8 mouse cellular contexts compared by ENCODE assay signal in genomic region chr11:105182461-105182855, GRCm38 (mm10). TPM values are rescaled to one million over a fixed set of nuclear protein-coding genes. Genes with fewer than 3 reads are reported as not detected.
DNase-seq lines count a peak whose midpoint lies in the region; ATAC-seq and TF ChIP-seq lines count a peak whose summit lies in the region.

No protein-coding gene starts in this region.

- intact Hi-C loops in heart, adult 2 months (cut with DNase I) = loop anchor here (5.0 kb wide), 1 partner anchor 55 kb away; the partner anchor contains the start of gene Mettl2

- 0% methylated on average over 4 of the region's 4 CpGs for WGBS in heart, adult 2 months
- 5% methylated on average over 4 of the region's 4 CpGs for WGBS in thymus, adult 2 months
- WGBS in limb, embryonic 14.5 days = 3% methylated on average over 4 of the region's 4 CpGs
- 5% methylated on average over 4 of the region's 4 CpGs for WGBS in stomach, postnatal 0 days

- H3K36me3 ChIP-seq in heart, adult 2 months (ENCODE audit: control insufficient read depth, insufficient read depth, low read length) = peaks cover 21% of the 10 kb centered on the region
- H3K36me3 ChIP-seq in thymus, adult 2 months (ENCODE audit: control insufficient read depth, insufficient read depth, low read length) = peaks cover 7% of the 10 kb centered on the region; the same call in 1 of the 2 replicates
- peaks cover 23% of the 10 kb centered on the region for H3K36me3 ChIP-seq in limb, embryonic 14.5 days (ENCODE audit: control insufficient read depth, insufficient read depth, low read length)
- H3K36me3 ChIP-seq in stomach, postnatal 0 days (ENCODE audit: control insufficient read depth, insufficient read depth, low read length) = peaks cover 7% of the 10 kb centered on the region; the same call in 1 of the 2 replicates

- peak overlapping the region; percentile 94 for H3K27ac ChIP-seq in heart, adult 2 months
- H3K27ac ChIP-seq in thymus, adult 2 months (ENCODE audit: control insufficient read depth, insufficient read depth, low read length) = peak overlapping the region; percentile 29; the same call in 1 of the 2 replicates
- H3K27ac ChIP-seq in limb, embryonic 14.5 days (replicated peaks; ENCODE audit: low read depth, low read length) = peak overlapping the region; percentile 94
- H3K27ac ChIP-seq in stomach, postnatal 0 days (replicated peaks) = peak overlapping the region; percentile 97

- no peaks in the 10 kb centered on the region for H3K9me3 ChIP-seq in limb, embryonic 14.5 days (ENCODE audit: control insufficient read depth, low read length)
- H3K9me3 ChIP-seq in stomach, postnatal 0 days (ENCODE audit: control insufficient read depth, low read length) = no peaks in the 10 kb centered on the region

- peak overlapping the region; percentile 87 for H3K4me3 ChIP-seq in heart, adult 2 months
- peak overlapping the region; percentile 90 for H3K4me3 ChIP-seq in thymus, adult 2 months (ENCODE audit: control insufficient read depth, insufficient read depth, low read length)
- H3K4me3 ChIP-seq in limb, embryonic 14.5 days (replicated peaks; ENCODE audit: low read length) = peak overlapping the region; percentile 94
- H3K4me3 ChIP-seq in stomach, postnatal 0 days (ENCODE audit: low read depth, low read length) = peak overlapping the region; percentile 96

- TF ChIP-seq CTCF in heart, adult 2 months (IDR thresholded peaks at IDR 0.05) = no peak
- no peak; the same call in 1 of the 2 replicates for TF ChIP-seq CTCF in thymus, adult 2 months (IDR thresholded peaks at IDR 0.05; ENCODE audit: borderline replicate concordance, control insufficient read depth, extremely low read depth, insufficient read depth, low read length, poor library complexity)
- TF ChIP-seq CTCF in stomach, postnatal 0 days (IDR thresholded peaks at IDR 0.05; ENCODE audit: low read depth) = no peak

- no peak for ATAC-seq in limb, embryonic 14.5 days (ENCODE audit: low FRiP score, low read depth)
- no peak for ATAC-seq in stomach, postnatal 0 days (ENCODE audit: low FRiP score, low TSS enrichment)

- peak overlapping the region; percentile 66 for H3K4me2 ChIP-seq in limb, embryonic 14.5 days (replicated peaks; ENCODE audit: low read depth, low read length, severe bottlenecking)
- H3K4me2 ChIP-seq in stomach, postnatal 0 days (replicated peaks; ENCODE audit: low read depth) = peak overlapping the region; percentile 85

- no peaks in the 10 kb centered on the region for H3K27me3 ChIP-seq in heart, adult 2 months (ENCODE audit: control insufficient read depth, insufficient read depth, low read length)
- H3K27me3 ChIP-seq in thymus, adult 2 months (ENCODE audit: control insufficient read depth, insufficient read depth, low read length) = no peaks in the 10 kb centered on the region
- no peaks in the 10 kb centered on the region for H3K27me3 ChIP-seq in limb, embryonic 14.5 days (ENCODE audit: control insufficient read depth, insufficient read depth, low read length)
- no peaks in the 10 kb centered on the region for H3K27me3 ChIP-seq in stomach, postnatal 0 days (ENCODE audit: control insufficient read depth, insufficient read depth, low read length)

- peaks cover 3% of the 10 kb centered on the region for H3K79me2 ChIP-seq in heart, adult 2 months (replicated peaks; ENCODE audit: control insufficient read depth, insufficient read depth, low read length)

- no peak for TF ChIP-seq POLR2A in heart, adult 2 months (IDR thresholded peaks at IDR 0.05; ENCODE audit: insufficient read depth, low read depth, low read length)
- no peak for TF ChIP-seq POLR2A in thymus, adult 2 months (IDR thresholded peaks at IDR 0.05; ENCODE audit: control insufficient read depth, extremely low read depth, insufficient read depth, low read length, poor library complexity)
- no peak for TF ChIP-seq POLR2A in limb, embryonic 14.5 days (IDR thresholded peaks at IDR 0.05; ENCODE audit: borderline replicate concordance, extremely low read depth, insufficient read depth, insufficient read length)

- no peak for DNase-seq in heart, adult 2 months
- DNase-seq in heart, adult 11 months = no peak
- no peak for DNase-seq in thymus, adult 2 months
- no peak for DNase-seq in thymus, postnatal 4 days
- no peak for DNase-seq in limb, embryonic 14.5 days (ENCODE audit: low spot score)
- DNase-seq in stomach, postnatal 0 days (ENCODE audit: low spot score) = no peak
- no peak for DNase-seq in layer of hippocampus, postnatal 10 days (ENCODE audit: low spot score in 2 of 2)
- DNase-seq in layer of hippocampus, adult 9-10 months (ENCODE audit: low spot score) = no peak

- H3K4me1 ChIP-seq in heart, adult 2 months (ENCODE audit: control insufficient read depth, insufficient read depth, low read length) = peaks cover 5% of the 10 kb centered on the region
- peaks cover 10% of the 10 kb centered on the region for H3K4me1 ChIP-seq in thymus, adult 2 months (replicated peaks; ENCODE audit: control insufficient read depth, insufficient read depth, low read length)
- H3K4me1 ChIP-seq in limb, embryonic 14.5 days (ENCODE audit: control insufficient read depth, insufficient read depth, low read length) = peaks cover 16% of the 10 kb centered on the region
- 0 out of 2 replicates have a peak, but pooled peaks cover 3% of the 10 kb centered on the region for H3K4me1 ChIP-seq in stomach, postnatal 0 days (replicated peaks; ENCODE audit: control insufficient read depth, insufficient read depth)

- no peak for TF ChIP-seq EP300 in heart, adult 2 months (IDR thresholded peaks at IDR 0.05; ENCODE audit: insufficient read depth, low read depth, low read length)
- no peak for TF ChIP-seq EP300 in stomach, postnatal 0 days (optimal IDR thresholded peaks at IDR 0.05)

- H3K9ac ChIP-seq in heart, adult 2 months (ENCODE audit: low read depth, low read length) = peak overlapping the region; percentile 100
- peak overlapping the region; percentile 99 for H3K9ac ChIP-seq in limb, embryonic 14.5 days (ENCODE audit: low read depth, low read length, severe bottlenecking)
- peak overlapping the region; percentile 100 for H3K9ac ChIP-seq in stomach, postnatal 0 days (ENCODE audit: low read length)

RNA-seq across cellular contexts. Expression of gene Tlk2, which starts 3.9 kb away (rescaled TPM):
- 10 to 100 TPM; 35.9 to 41.9 TPM for total RNA-seq in heart, adult 2 months (2021)
- 11.5 and 20.2 TPM in 2 replicates for polyA plus RNA-seq in heart, adult 2 months (2012; rRNA removed)
- 28.6 and 31.6 TPM in 2 replicates for polyA plus RNA-seq in thymus, adult 2 months (2012; rRNA removed)
- 41.0 and 49.9 TPM in 2 replicates for polyA plus RNA-seq in limb, embryonic 14.5 days (2012; rRNA removed)
- 27.8 and 29.6 TPM in 2 replicates for polyA plus RNA-seq in limb, embryonic 14.5 days (2014; fragmentation: Nextera tagmentation; extraction: Ambion mirVana)
- polyA plus RNA-seq in stomach, postnatal 0 days (2015; fragmentation: Nextera tagmentation; extraction: Ambion mirVana) = 7.4 and 8.4 TPM in 2 replicates
- 10 to 100 TPM; 46.9 to 51.2 TPM for total RNA-seq in layer of hippocampus, postnatal 10 days (2021)

RNA-seq across cellular contexts. Expression of gene Gm10842, which starts 35.8 kb away (rescaled TPM):
- not detected for total RNA-seq in heart, adult 2 months (2021)
- polyA plus RNA-seq in heart, adult 2 months (2012; rRNA removed) = not detected in 2 replicates
- polyA plus RNA-seq in thymus, adult 2 months (2012; rRNA removed) = not detected in 2 replicates
- not detected in 2 replicates for polyA plus RNA-seq in limb, embryonic 14.5 days (2012; rRNA removed)
- polyA plus RNA-seq in limb, embryonic 14.5 days (2014; fragmentation: Nextera tagmentation; extraction: Ambion mirVana) = not detected in 2 replicates
- not detected in 2 replicates for polyA plus RNA-seq in stomach, postnatal 0 days (2015; fragmentation: Nextera tagmentation; extraction: Ambion mirVana)
- total RNA-seq in layer of hippocampus, postnatal 10 days (2021) = not detected

RNA-seq across cellular contexts. Expression of gene Mettl2, which starts 56.2 kb away (rescaled TPM):
- 10 to 100 TPM; 10.1 to 12.8 TPM for total RNA-seq in heart, adult 2 months (2021)
- polyA plus RNA-seq in heart, adult 2 months (2012; rRNA removed) = 9.0 and 14.7 TPM in 2 replicates
- 20.2 and 20.4 TPM in 2 replicates for polyA plus RNA-seq in thymus, adult 2 months (2012; rRNA removed)
- 41.4 and 46.7 TPM in 2 replicates for polyA plus RNA-seq in limb, embryonic 14.5 days (2012; rRNA removed)
- polyA plus RNA-seq in limb, embryonic 14.5 days (2014; fragmentation: Nextera tagmentation; extraction: Ambion mirVana) = 31.9 and 41.4 TPM in 2 replicates
- 14.9 and 15.0 TPM in 2 replicates for polyA plus RNA-seq in stomach, postnatal 0 days (2015; fragmentation: Nextera tagmentation; extraction: Ambion mirVana)
- total RNA-seq in layer of hippocampus, postnatal 10 days (2021) = 10 to 100 TPM; 19.1 to 21.6 TPM

Comparison
In these comparisons a context has a peak if more than half of its experiments do, and no peak if none do; other contexts are left out.
1. H3K27ac ChIP-seq: peak in every context shown above with its lines; median percentile 97 in stomach, postnatal 0 days; 94 in heart, adult 2 months; 94 in limb, embryonic 14.5 days; 29 in thymus, adult 2 months.